Mouse (Mus musculus): ENCODE results near the gene Serpina6. TPM values are rescaled to one million over a fixed set of nuclear protein-coding genes. Genes with fewer than 3 reads are reported as not detected.

Gene Serpina6
- polyA plus RNA-seq, 1 experiment, result not detected

- TF ChIP-seq POLR2A (IDR thresholded peaks at IDR 0.05; ENCODE audit: low read depth, low read length) (no peak), CTCF (IDR thresholded peaks at IDR 0.05; ENCODE audit: extremely low read depth, insufficient read depth, insufficient read length, insufficient replicate concordance) (no peak)
- Histone ChIP-seq H3K27me3 (ENCODE audit: control insufficient read depth, insufficient read depth, low read length) (no peaks in the 10 kb centered on the region), H3K4me3 (ENCODE audit: extremely low read depth, insufficient read depth, insufficient read length) (no peak overlapping the region), H3K4me1 (ENCODE audit: control insufficient read depth, insufficient read depth, insufficient read length) (no peaks in the 10 kb centered on the region), H3K27ac (ENCODE audit: insufficient read depth, low read length) (no peak overlapping the region), H3K36me3 (ENCODE audit: control insufficient read depth, insufficient read depth, low read length) (no peaks in the 10 kb centered on the region)
- WGBS, result 78% methylated on average over 3 of the region's 3 CpGs
- no peak for DNase-seq (ENCODE audit: low read depth in 1 of 2, low spot score in 2 of 2)
Observed at GRCm38 (mm10) chr12:103643818-103644217, 13.2 kb downstream of the Serpina6 start.

GRCm38 (mm10) chr12:103643336-103643735 is 13.7 kb downstream of the Serpina6 start:
- DNase-seq (ENCODE audit: low read depth in 1 of 2, low spot score in 2 of 2), result peak in 1 of 2 experiments; percentile 23
- TF ChIP-seq CTCF (IDR thresholded peaks at IDR 0.05; ENCODE audit: extremely low read depth, insufficient read depth, insufficient read length, insufficient replicate concordance) (peak; percentile 50; the same call in 1 of the 2 replicates), POLR2A (IDR thresholded peaks at IDR 0.05; ENCODE audit: low read depth, low read length) (no peak)
- WGBS, result 0% methylated on average over 2 of the region's 2 CpGs
- Histone ChIP-seq H3K4me1 (ENCODE audit: control insufficient read depth, insufficient read depth, insufficient read length) (no peaks in the 10 kb centered on the region), H3K27me3 (ENCODE audit: control insufficient read depth, insufficient read depth, low read length) (no peaks in the 10 kb centered on the region), H3K4me3 (ENCODE audit: extremely low read depth, insufficient read depth, insufficient read length) (no peak overlapping the region), H3K36me3 (ENCODE audit: control insufficient read depth, insufficient read depth, low read length) (no peaks in the 10 kb centered on the region), H3K27ac (ENCODE audit: insufficient read depth, low read length) (no peak overlapping the region)

GRCm38 (mm10) chr12:103635846-103636245 is 21.2 kb downstream of the Serpina6 start:
- WGBS, result 85% methylated on average over 2 of the region's 2 CpGs

GRCm38 (mm10) chr12:103634430-103634829 is 22.6 kb downstream of the Serpina6 start:
- no peak for DNase-seq (ENCODE audit: low read depth in 1 of 2, low spot score in 2 of 2)
- TF ChIP-seq POLR2A (IDR thresholded peaks at IDR 0.05; ENCODE audit: low read depth, low read length) (no peak), CTCF (IDR thresholded peaks at IDR 0.05; ENCODE audit: extremely low read depth, insufficient read depth, insufficient read length, insufficient replicate concordance) (no peak)
- Histone ChIP-seq H3K4me1 (ENCODE audit: control insufficient read depth, insufficient read depth, insufficient read length) (no peaks in the 10 kb centered on the region), H3K36me3 (ENCODE audit: control insufficient read depth, insufficient read depth, low read length) (no peaks in the 10 kb centered on the region), H3K4me3 (ENCODE audit: extremely low read depth, insufficient read depth, insufficient read length) (no peak overlapping the region), H3K27ac (ENCODE audit: insufficient read depth, low read length) (no peak overlapping the region), H3K27me3 (ENCODE audit: control insufficient read depth, insufficient read depth, low read length) (no peaks in the 10 kb centered on the region)
- 81% methylated on average over 2 of the region's 2 CpGs for WGBS

More at GRCm38 (mm10) chr12:103635846-103636245, 21.2 kb downstream of the Serpina6 start:
- Histone ChIP-seq H3K27me3 (ENCODE audit: control insufficient read depth, insufficient read depth, low read length) (no peaks in the 10 kb centered on the region), H3K36me3 (ENCODE audit: control insufficient read depth, insufficient read depth, low read length) (no peaks in the 10 kb centered on the region), H3K4me1 (ENCODE audit: control insufficient read depth, insufficient read depth, insufficient read length) (no peaks in the 10 kb centered on the region), H3K4me3 (ENCODE audit: extremely low read depth, insufficient read depth, insufficient read length) (no peak overlapping the region), H3K27ac (ENCODE audit: insufficient read depth, low read length) (no peak overlapping the region)
- TF ChIP-seq CTCF (IDR thresholded peaks at IDR 0.05; ENCODE audit: extremely low read depth, insufficient read depth, insufficient read length, insufficient replicate concordance) (no peak), POLR2A (IDR thresholded peaks at IDR 0.05; ENCODE audit: low read depth, low read length) (no peak)
- DNase-seq (ENCODE audit: low read depth in 1 of 2, low spot score in 2 of 2), result no peak

- no peak within 1 kb of the TSS for H3K4me3 ChIP-seq (ENCODE audit: extremely low read depth, insufficient read depth, insufficient read length)
- WGBS, result 82% methylated on average over 3 of the region's 3 CpGs
- no peaks in the 10 kb centered on the region for H3K36me3 ChIP-seq (ENCODE audit: control insufficient read depth, insufficient read depth, low read length)
- DNase-seq (ENCODE audit: low read depth in 1 of 2, low spot score in 2 of 2), result no peak
- H3K4me1 ChIP-seq (ENCODE audit: control insufficient read depth, insufficient read depth, insufficient read length), result no peaks in the 10 kb centered on the region
- no peak within 1 kb of the TSS for H3K27ac ChIP-seq (ENCODE audit: insufficient read depth, low read length)
- H3K27me3 ChIP-seq (ENCODE audit: control insufficient read depth, insufficient read depth, low read length), result no peaks in the 10 kb centered on the region
- TF ChIP-seq CTCF (IDR thresholded peaks at IDR 0.05; ENCODE audit: extremely low read depth, insufficient read depth, insufficient read length, insufficient replicate concordance) (no peak), POLR2A (IDR thresholded peaks at IDR 0.05; ENCODE audit: low read depth, low read length) (no peak)
Observed at GRCm38 (mm10) chr12:103631203-103631612, 25.8 kb downstream of the Serpina6 start, which contains the start of gene Serpina10. Serpina10 (minus strand) TSS chr12:103631444.

- no peak for TF ChIP-seq CTCF (IDR thresholded peaks at IDR 0.05; ENCODE audit: extremely low read depth, insufficient read depth, insufficient read length, insufficient replicate concordance)
- TF ChIP-seq POLR2A (IDR thresholded peaks at IDR 0.05; ENCODE audit: low read depth, low read length), result no peak
- DNase-seq (ENCODE audit: low read depth in 1 of 2, low spot score in 2 of 2), result no peak
- WGBS, result 77% methylated on average over 10 of the region's 10 CpGs
- H3K27me3 ChIP-seq (ENCODE audit: control insufficient read depth, insufficient read depth, low read length), result no peaks in the 10 kb centered on the region
- no peak overlapping the region for H3K4me3 ChIP-seq (ENCODE audit: extremely low read depth, insufficient read depth, insufficient read length)
- no peak overlapping the region for H3K27ac ChIP-seq (ENCODE audit: insufficient read depth, low read length)
- no peaks in the 10 kb centered on the region for H3K36me3 ChIP-seq (ENCODE audit: control insufficient read depth, insufficient read depth, low read length)
- H3K4me1 ChIP-seq (ENCODE audit: control insufficient read depth, insufficient read depth, insufficient read length), result no peaks in the 10 kb centered on the region
Observed at GRCm38 (mm10) chr12:103616860-103617261, 40.2 kb downstream of the Serpina6 start.

GRCm38 (mm10) chr12:103615734-103616133 is 41.3 kb downstream of the Serpina6 start:
- TF ChIP-seq POLR2A (IDR thresholded peaks at IDR 0.05; ENCODE audit: low read depth, low read length) (no peak), CTCF (IDR thresholded peaks at IDR 0.05; ENCODE audit: extremely low read depth, insufficient read depth, insufficient read length, insufficient replicate concordance) (no peak)
- Histone ChIP-seq H3K4me3 (ENCODE audit: extremely low read depth, insufficient read depth, insufficient read length) (no peak overlapping the region), H3K4me1 (ENCODE audit: control insufficient read depth, insufficient read depth, insufficient read length) (no peaks in the 10 kb centered on the region), H3K36me3 (ENCODE audit: control insufficient read depth, insufficient read depth, low read length) (no peaks in the 10 kb centered on the region), H3K27ac (ENCODE audit: insufficient read depth, low read length) (no peak overlapping the region), H3K27me3 (ENCODE audit: control insufficient read depth, insufficient read depth, low read length) (no peaks in the 10 kb centered on the region)
- DNase-seq (ENCODE audit: low read depth in 1 of 2, low spot score in 2 of 2), result no peak
- 72% methylated on average over 4 of the region's 4 CpGs for WGBS
